Mouse (Mus musculus) ES-Bruce4 (cell line): ENCODE results near the gene Gm49486.

Experiments
- CTCF ChIP-seq: IDR thresholded peaks from one replicate; pipeline ENCODE4 v1.8.1; 2011; ENCODE audit warnings: low read depth, low read length
- POLR2A ChIP-seq: IDR thresholded peaks from one replicate; pipeline ENCODE4 v1.8.1; 2011; ENCODE audit warnings: low read length; ENCODE audit not compliant: insufficient read depth

GRCm38 (mm10) chr15:79194048-79194447, 35.1 kb upstream of the Gm49486 start:
- TF ChIP-seq POLR2A (no peak), CTCF (no peak)
